Mouse (Mus musculus) lung, adult 18-20 months (tissue): ENCODE data around the gene Fxn.

Experiments
- DNase-seq, 2 experiments: peaks; one replicate each; pipeline ENCODE4 v3.0.0; 2022; ENCODE audit warnings: mixed read lengths in 2 of 2

The Fxn gene

GRCm38 (mm10) chr19:24300994-24301767 lies 20.8 kb upstream of the Fxn start:
- DNase-seq = peak; percentile 59 to 69

GRCm38 (mm10) chr19:24293537-24293936 lies 13.1 kb upstream of the Fxn start:
- DNase-seq = peak in 1 of 2 experiments; percentile 13

DNA sequence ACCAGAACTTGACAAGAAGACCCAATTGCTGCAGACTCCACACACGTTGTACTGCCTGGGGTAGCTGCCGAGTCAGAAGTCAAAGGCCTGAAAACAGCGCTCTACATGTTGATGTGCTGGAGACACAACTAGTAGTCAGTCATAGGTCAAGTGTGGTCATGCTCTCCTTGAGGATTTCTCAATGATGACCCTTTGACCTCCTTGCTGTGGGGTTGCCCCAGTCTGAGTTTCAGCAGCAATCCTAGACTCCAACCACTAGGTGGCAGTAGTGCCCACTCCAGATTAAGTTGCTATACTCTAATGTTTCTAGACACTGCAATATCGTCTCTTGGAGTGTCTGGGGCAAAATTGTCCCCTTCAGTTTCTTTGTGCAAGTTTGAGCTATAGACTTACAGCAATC lies 3.8 kb upstream of the Fxn start:
- peak; percentile 64 to 83 for DNase-seq

- DNase-seq = no peak
Measured at GRCm38 (mm10) chr19:24281288-24281980, 1.0 kb upstream of the Fxn start.

- peak; percentile 67 to 72 for DNase-seq
Measured at GRCm38 (mm10) chr19:24279706-24280600, 452 bp downstream of the Fxn start.

GRCm38 (mm10) chr19:24278859-24279258 lies 1.5 kb downstream of the Fxn start:
- DNase-seq = no peak

DNA sequence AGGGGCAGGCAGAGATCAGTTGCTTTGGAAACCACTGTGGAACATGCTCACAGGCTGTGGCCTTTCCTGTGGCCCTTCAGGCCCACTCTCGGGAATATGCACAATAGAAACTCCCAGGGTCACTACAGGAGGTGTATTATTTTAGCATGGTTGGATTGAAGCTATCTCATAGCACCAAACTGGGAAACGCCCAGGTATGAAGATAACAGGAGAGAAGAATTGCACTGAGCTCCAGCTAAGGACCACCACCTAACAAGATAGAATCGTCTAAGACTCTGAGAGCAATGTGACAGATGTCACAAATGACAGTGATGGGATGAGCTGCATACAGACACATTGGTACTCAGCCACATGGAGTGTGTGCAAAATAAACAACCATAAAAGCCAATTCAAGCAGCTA lies 6.1 kb downstream of the Fxn start:
- DNase-seq = no peak

DNA sequence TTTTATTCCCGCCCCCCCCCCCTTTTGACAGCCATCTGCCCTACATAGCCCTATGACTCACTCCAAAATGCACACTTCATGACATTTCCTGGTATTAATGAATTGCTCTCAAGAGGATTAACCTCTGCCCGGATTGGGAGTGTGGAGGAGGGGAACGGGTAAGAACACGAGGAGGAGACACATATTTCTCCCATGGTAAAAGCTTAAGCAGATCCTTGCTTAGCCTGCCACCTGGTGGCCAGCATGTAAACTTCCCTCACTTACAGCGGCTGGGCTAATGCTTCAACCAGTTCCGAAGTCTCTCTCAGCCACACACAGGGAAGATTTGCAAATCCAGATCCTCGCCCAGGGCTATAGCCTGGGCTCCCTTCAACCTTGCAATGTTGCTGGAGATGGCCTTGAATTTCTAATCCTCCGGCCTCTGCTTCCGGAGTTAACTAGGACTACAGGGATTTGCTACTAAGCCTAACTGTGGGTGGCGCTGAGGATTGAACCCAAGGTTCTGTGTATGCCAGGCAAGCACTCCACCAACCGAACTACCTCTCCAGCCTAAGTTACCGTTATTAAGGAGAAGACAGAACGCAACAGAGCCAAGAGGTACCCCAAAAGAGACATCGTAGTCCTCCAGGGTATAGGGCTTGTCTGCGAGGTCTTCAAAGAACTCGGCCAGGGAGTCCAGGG lies 8.5 kb downstream of the Fxn start:
- peak; percentile 83 to 86 for DNase-seq

- DNase-seq = peak; percentile 45 to 66
Measured at GRCm38 (mm10) chr19:24271326-24271725, 9.1 kb downstream of the Fxn start.

DNA sequence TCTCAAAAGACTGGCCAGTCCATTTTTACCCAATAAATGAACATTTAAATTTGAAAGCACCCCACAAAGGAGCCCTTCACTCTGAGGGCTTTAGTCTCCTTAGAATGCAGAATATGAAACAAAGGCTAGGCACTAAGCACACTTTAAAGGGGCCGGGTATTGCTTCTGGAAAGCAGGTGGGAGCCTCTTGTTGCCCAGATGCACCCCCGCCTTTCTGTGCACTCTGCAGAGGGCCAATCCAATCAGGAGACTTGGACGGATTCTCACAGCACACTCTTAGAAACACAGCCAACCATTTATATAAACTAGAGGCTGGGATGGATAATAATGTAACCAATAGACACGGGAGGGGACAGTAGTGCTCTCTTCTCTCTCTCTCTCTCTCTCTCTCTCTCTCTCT lies 11.9 kb downstream of the Fxn start:
- no peak for DNase-seq

- no peak for DNase-seq
Measured at GRCm38 (mm10) chr19:24266046-24266830, 14.2 kb downstream of the Fxn start.

GRCm38 (mm10) chr19:24264991-24265390 lies 15.4 kb downstream of the Fxn start:
- peak; percentile 84 to 89 for DNase-seq

DNA sequence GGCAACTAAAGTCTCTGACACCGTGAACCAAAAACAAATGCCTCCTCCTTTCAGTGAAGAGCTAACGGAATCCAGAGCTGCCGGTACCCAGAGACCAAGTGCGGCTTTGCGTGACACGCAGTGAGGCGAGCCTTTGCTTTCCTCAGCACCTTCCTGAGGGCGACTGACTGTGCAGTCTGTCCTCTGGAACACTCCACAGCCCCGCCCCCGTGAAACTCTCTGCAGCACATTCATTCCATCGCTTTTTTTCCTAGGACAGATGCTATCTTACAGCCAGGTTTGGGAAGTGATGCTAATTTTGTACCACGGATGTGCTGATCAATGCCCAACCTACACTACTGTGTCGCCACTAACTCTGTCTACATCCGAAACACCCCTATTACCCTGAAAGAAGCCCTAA lies 17.7 kb downstream of the Fxn start:
- no peak for DNase-seq

DNA sequence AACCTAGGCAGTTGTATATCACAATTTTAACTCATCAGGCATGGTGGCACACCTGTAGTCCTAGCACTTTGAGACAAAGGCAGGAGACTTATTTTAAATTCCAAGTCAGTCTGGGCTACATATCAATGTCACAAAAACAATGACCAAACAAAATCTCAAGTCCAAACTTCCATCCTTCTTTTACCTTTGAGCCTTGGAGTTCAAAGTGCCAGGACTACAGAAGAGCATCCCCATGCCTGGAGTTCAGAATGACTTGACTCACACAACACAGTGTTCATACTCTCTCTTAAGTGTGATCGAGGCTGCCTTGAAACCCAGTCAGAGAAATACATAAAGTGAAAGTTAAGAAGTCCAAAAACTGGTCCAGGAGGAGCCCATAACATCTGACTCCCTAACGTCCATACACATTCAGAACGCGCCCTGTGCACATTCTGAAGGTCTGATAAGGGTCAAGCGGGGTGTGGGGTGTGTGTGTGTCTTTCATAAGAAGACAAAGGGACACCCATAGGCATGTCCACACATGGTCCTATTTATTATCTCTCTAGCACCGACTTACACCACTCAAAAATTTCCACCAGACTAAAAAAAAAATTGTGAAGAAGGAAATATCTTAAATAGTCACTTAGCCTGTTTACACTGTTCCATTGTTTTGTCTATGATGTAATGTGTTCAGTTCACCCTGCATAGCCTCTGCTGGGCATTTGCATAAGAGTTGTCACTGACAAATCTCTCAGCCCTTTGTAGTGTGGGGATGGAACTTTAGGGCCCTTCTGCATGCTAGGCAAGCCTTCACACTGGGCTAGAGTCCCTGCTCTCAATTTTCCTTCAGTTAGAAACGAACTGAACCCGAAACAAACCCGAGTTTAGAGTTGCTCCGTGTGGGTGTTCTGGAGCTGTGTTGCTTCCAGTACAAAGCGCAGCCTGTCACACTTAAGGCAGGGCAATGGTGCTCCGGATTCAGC lies 20.7 kb downstream of the Fxn start:
- peak in 1 of 2 experiments; percentile 55 for DNase-seq

GRCm38 (mm10) chr19:24258368-24258767 lies 22.0 kb downstream of the Fxn start:
- peak; percentile 36 to 74 for DNase-seq

DNA sequence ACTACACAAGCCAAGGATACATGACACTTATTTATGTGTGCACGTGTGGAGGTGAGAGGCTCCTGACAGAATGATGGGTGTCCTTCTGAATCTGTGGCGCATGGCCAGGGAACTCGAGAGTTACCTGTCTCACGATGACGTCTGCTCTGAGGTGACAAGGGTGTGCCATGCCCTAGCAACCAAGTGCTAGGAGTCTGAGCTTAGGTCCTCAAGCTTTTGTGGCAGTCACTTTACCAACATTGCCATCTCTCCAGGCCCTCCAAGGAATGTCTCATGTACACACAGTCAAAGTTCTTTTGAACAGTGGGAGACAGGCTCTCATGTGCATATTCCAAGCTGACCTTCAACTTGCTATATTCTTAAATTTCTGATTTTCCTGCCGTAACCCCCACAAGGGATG lies 22.4 kb downstream of the Fxn start:
- DNase-seq = peak in 1 of 2 experiments; percentile 38

DNA sequence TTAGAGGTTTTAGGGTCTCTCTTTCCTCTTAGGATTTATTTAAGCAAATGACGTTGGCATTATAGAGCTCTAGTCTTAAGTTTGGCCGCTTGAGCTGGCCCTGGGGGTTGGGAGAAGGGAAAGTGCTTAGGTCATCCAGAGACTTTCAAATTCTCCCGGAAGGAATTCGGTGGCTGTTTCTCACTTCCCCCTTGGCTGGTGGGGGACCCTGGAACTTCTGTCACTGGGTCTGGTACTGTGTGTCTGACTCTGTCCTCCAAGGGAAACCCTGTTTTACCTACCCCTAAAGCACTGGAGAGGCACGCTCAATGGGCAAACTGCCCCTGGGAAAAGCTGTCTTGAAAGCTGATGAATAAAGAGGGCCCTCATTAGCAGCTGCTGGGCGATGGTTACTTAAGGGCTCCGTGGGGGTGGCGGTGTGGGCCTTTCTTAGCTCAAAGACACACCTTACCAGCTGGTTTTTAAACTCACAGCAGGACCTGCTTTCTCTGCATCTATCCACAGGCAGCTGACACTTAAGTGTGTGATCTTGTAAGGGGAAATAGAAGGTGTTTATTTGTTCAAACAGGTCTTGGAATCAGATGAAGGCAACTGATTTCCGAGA lies 26.6 kb downstream of the Fxn start:
- peak in 1 of 2 experiments; percentile 32 for DNase-seq

- peak in 1 of 2 experiments; percentile 41 for DNase-seq
Measured at GRCm38 (mm10) chr19:24251869-24252268, 28.5 kb downstream of the Fxn start.

GRCm38 (mm10) chr19:24243340-24243739 lies 37.1 kb downstream of the Fxn start:
- no peak for DNase-seq
